Mouse (Mus musculus) left cerebral cortex, postnatal 4 days (tissue): ENCODE measurements around the gene Cers5. TPM values are rescaled to one million over a fixed set of nuclear protein-coding genes. Genes with fewer than 3 reads are reported as not detected.

Experiments
- DNase-seq: peaks from one replicate; pipeline ENCODE4 v3.0.0-alpha.2; 2022
- intact Hi-C: fragments of 180-260 bp; cut with DNase I; formaldehyde crosslinking; loops from one replicate; pipeline ENCODE4 v1.15.1; 2025
- total RNA-seq, 2 experiments: library from RNA; stranded (reverse); gene quantifications; 2 replicates each; pipeline ENCODE4 v1.2.3; 2021

Cers5 gene
- total RNA-seq, 2 experiments from 2014 or later, result 58.0 to 62.3 TPM

DNA sequence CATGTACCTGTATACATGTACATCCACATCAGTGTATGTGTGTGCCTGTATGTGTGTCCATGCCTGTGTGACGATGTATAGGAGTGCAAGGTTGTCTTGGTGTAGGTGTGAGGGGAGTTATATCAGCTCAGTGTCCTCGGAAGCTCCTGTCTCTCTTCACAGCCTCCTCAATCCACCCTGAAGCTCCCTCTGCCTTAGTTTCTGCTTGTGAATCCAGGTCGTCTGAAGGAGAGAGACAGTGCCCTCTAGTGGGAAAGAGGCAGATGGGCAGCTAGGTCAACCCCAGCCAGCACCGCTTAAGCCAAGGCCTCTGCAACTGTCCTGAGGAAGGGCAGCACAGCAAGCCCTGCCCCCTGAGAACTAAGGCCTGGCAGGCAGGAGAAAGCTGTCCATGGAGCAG is 84.0 kb downstream of the Cers5 start:
- intact Hi-C loops, result loop anchor here (5.0 kb wide), 1 partner anchor 91 kb away; no protein-coding TSS in a partner anchor
- DNase-seq, result peak; percentile 54

Other genes with a start within 250 kb of the Cers5 start
- gene Faim2, start 244.7 kb downstream of the Cers5 start, total RNA-seq, result 10 to 100 TPM; 53.6 to 65.1 TPM
- gene Aqp2, start 193.8 kb downstream of the Cers5 start, total RNA-seq, result not detected
- gene Aqp5, start 182.1 kb downstream of the Cers5 start, total RNA-seq, result 1 to 10 TPM in 1 of 2 experiments, under 1 TPM in 1; 0.28 to 1.1 TPM
- gene Aqp6, start 171.5 kb downstream of the Cers5 start, total RNA-seq, result not detected
- 10 to 100 TPM; 22.0 to 26.1 TPM for gene Racgap1, start 121.2 kb downstream of the Cers5 start, total RNA-seq
- 100 to 1,000 TPM; 101 to 102 TPM for gene Asic1, start 102.5 kb downstream of the Cers5 start, total RNA-seq
- gene Smarcd1, start 70.8 kb downstream of the Cers5 start, total RNA-seq, result 100 to 1,000 TPM; 134 to 148 TPM
- gene Gm17349, start 67.4 kb downstream of the Cers5 start, total RNA-seq, result not detected
- 1 to 10 TPM; 6.7 to 6.8 TPM for gene Gpd1, start 55.4 kb downstream of the Cers5 start, total RNA-seq
- 10 to 100 TPM; 68.0 to 73.4 TPM for gene Cox14, start 47.3 kb downstream of the Cers5 start, total RNA-seq
- 10 to 100 TPM; 13.6 to 15.6 TPM for gene Lima1, start 102.6 kb upstream of the Cers5 start, total RNA-seq
- gene Fam186a, start 194.2 kb upstream of the Cers5 start, total RNA-seq, result under 1 TPM; 0.04 to 0.06 TPM
- 10 to 100 TPM; 47.3 to 51.7 TPM for gene Larp4, start 197.2 kb upstream of the Cers5 start, total RNA-seq